Mouse (Mus musculus) adrenal gland (tissue): ENCODE data around the gene Zfp986.
"Not testable (repeated sequence)": the region's sequence is repeated elsewhere in the genome, so short reads cannot be mapped to it uniquely, and the experiment has no call there.

Experiments
- intact Hi-C: fragments of 180-260 bp; cut with DNase I; formaldehyde crosslinking; loops from one replicate; pipeline ENCODE4 v1.15.1; 2025
- long read RNA-seq, 2 experiments: library from polyadenylated mRNA; unstranded; transcript quantifications; one replicate each; pipeline ENCODE4 v2.0.0; 2020; ENCODE audit warnings: borderline replicate concordance in 1 of 2; ENCODE audit not compliant: insufficient replicate concordance in 1 of 2

The Zfp986 gene
- long read RNA-seq, experiment 1, result 0 reads
- long read RNA-seq, experiment 2, result 0 reads

DNA sequence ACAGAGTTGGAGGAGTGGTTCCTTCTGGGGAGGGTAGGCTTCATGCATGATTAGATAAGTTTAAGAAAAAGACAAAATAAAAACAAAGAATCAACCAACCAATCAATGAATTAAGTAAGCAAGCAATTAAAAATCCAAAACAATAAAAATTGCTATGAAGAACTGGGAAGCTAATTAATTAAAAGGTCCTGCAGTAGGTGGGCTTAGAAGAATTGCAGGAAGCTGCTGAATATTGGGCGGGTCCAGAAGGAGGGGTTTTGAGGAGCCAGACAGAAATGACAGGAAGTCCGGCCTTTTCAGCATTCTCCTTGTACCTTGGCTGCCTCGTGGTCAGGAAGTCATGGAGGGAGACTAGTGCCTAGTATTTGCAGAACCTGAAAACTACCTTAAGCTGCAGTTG is at the start of gene Zfp986:
Gene Zfp986 (plus strand): TSS at position 301 of the 400 bp plus-strand sequence.
- intact Hi-C loops, result not testable (repeated sequence)

DNA sequence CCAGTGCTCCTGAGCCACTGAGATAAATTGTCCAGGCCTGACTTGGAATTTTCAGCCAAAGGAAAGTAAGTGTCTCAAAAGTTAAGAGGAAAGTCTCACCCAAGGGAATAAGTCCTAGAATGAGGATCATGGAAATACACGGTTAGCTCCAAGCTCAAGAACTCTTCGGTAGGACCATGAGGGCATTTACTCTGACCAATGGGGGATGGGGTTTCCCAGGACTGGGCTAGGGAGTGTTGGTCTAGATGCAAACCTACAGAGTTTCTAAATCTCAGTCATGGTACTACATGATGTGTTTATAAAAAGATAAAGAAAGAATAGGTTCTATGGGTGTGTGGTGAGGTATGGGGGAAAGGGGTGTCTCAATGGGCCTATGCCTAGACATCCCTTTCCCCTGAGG is 48.6 kb upstream of the Zfp986 start:
- intact Hi-C loops, result not testable (repeated sequence)

DNA sequence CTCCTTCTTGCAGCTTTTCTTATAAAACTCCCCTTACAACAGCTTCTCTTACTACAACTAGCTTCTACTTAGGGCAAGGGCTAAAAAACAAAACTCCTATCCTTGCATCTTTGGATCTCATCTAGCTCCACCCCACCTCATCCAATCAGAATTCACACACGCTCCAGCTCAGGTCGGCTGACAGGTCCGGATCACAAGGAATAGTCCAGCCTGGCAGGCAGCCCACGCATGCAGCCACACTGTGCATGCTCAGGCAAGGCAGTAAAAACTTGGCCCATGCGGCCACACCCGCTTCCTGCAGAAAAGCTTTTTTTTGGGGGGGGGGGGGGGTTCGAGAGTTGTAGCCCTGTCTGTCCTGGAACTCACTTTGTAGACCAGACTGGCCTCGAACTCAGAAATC is 43.0 kb upstream of the Zfp986 start:
- intact Hi-C loops, result not testable (repeated sequence)

DNA sequence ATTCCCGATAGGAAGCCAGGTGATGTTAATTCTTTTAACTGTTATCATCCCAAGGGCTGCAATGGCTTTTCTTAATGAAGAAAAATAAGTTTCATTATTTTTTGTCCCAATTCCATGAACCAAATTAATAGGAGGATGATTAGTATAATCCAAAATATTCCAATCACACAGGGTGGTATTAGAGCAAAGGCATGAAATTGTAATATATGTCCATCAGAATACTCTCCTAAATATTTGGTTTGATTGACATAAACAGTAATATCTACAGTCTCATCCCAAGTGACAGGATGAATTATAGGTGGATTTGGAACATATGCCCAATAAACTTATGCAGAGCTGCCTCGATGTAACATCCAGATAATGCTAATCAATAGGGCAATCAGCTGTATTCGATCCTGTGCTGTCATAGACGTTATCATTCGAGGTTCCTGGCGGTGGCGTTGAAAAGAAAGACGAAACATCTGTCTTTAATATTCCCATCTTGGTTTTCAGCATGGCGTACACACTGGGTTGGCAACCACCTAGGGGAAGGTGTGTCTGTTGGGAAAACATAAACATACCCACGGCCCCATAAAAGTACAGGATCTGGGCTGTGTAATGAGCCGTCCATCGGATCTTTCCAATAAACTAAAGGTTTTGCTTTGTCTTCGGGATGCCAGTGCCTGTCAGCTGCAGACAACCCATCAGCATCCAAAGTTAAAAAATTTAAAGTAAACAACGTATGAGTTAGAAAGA is 37.1 kb upstream of the Zfp986 start:
- intact Hi-C loops, result not testable (repeated sequence)

DNA sequence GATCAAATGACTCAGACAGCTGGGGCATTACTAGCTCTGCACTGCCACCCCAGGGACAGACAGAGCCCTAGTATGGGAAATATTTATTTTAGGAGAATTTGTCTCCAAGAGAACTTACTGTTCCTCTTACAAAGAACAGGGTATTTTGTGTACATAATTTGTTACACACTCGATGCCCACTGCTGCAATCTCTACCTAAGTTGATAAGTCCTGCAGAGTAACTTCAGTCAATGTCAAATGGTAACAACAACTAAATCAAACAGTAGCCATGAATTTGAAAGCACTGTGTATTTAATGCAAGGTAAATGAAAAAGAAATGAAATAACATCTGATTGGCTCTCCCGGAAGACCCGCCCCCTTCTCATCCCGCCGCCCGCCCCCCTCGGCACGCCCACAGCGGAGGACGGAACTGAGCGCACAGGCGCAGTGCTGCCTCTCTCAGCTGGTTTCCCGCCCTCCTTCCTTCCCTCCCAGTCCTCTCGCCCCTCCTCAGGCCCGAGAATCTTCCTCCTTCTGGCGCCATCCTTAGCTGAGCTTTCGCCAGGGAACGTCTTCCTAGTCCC is 32.2 kb upstream of the Zfp986 start:
- intact Hi-C loops, result not testable (repeated sequence)

DNA sequence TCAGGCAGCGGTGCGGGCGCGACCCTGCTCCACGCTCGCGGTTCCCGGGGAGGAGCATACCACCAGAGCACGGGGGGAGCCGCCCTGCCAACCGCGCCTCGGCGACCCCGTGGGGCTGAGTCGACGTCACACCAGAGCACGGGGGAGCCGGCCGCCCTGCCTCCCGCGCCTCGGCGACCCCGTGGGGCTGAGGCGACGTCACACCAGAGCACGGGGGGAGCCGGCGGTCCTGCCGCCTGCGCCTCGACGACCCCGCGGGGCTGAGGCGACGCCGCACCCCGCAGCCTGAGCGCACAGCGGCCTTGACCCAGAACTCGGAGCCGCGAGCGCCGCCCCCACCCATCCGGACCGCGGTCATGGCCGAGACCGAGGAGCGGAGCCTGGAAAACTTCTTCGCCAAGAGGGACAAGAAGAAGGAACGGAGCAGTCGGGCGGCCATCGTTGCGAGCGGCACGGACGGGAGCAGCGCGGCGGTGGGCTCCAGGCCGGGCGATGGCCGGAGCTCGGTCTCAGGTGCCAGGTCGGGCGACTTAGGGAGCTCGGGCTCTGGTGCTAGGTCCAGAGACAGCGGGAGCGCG is 31.6 kb upstream of the Zfp986 start:
- intact Hi-C loops, result not testable (repeated sequence)

DNA sequence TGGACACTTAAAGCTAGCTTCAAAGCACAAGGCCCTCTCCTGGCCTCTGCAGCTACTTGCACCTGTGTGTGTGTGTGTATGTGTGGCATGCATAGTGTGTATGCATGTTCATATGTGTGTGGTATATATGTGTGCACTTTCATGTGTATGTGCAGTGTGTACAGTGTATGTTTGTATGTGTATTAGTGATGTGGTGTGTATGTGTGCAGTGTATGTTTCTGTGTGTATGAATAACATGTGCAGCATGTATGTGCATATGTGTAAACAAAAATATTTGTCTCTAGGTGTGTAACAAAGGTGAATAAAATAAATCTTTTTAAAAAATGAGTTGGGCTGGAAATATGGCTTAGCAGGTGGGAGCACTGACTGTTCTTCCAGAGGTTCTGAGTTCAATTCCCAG is 21.8 kb upstream of the Zfp986 start:
- intact Hi-C loops, result not testable (repeated sequence)

DNA sequence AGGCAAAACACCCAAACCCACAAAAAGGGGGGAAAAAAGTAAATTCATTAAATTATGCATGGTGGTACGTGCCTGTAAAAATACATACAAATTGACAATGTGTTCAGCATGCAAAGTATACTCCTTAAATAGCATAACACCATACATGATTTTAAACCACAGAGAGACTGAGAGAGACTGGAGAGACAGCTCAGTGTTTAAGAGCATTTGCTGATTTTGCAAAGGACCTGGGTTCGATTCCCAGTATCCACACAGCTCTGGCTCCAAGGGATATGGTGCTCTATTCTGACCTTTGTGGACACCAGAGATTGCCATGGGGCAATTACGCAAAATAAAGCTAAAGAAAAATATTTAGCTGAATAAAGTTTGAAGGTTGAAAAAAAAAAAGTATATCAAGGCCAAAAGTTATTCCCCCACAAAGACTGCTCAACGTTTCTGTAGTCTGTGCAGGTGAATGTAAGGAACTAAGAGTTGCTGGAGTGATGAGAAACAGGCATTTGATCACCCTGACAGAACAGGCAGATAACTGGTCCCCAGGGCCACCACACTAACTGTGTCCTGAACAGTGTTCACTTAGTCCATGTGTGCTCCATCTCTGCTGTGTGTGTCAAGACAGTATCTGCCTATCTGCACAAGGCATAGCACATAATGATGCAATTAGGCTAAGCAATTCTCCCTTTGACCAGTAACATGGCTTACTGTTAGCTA is 20.3 kb upstream of the Zfp986 start:
- intact Hi-C loops, result not testable (repeated sequence)

DNA sequence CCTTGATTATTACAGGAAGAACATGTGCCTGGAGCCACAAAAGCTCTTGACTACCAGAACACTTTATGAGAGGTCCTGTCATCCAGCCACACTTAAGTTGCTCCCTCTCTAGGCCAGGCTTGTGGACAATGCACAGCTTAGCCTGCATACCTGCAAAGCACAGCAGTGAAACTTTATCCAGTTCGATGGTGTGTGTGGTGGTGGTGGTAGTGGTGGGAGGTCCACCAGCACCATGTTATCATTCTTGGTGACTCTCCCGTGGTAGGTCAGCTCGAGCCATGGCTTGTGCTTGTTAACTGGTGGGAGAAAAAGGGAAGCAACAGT is 19.7 kb upstream of the Zfp986 start:
- intact Hi-C loops, result not testable (repeated sequence)

DNA sequence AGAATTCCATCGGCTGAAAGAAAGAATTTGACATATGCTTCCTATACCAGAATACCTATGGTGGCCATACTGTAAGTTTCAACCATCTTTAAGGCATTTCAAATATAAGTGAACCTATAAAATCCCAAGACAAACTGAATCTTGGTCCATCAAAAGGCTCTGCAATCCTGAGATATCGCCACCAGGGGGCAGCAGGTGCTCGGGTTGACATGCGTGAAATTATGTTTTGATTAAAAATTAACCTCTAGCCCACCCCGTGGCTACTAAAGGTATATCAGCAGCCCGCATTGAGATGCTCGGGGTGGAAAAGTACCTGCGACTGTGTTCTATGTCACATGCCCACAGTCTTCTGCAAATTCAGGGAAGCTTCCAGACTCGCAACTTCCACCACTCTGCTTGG is 17.2 kb upstream of the Zfp986 start:
- intact Hi-C loops, result not testable (repeated sequence)

DNA sequence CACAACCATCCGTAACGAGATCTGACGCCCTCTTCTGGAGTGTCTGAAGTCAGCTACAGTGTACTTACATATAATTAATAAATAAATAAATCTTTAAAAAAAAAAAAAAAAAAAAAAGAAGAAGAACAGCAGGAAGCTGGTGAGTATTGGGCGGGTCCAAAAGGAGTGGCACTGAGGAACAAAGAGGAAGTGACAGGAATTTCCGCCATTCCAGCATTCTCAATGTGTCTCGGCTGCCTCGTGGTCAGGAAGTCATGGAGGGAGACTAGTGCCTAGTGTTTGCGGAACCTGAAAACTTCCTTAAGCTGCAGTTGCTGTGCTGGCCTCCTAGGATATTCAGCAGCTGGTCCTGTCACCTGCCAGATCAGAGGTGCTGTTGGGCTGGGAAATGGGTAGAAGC is 4.7 kb upstream of the Zfp986 start:
- intact Hi-C loops, result not testable (repeated sequence)
